Mouse (Mus musculus) CH12.LX (cell line): Measurements from ENCODE around the gene Mtfr1l. TPM values are rescaled to one million over a fixed set of nuclear protein-coding genes. Genes with fewer than 3 reads are reported as not detected.

Source experiments
- DNase-seq: peaks from one replicate; pipeline ENCODE4 v3.0.0-alpha.2; 2013; ENCODE audit errors: extremely low read depth
- H3K27ac ChIP-seq: 2 replicates; pipeline ENCODE4 v1.5.1; 2012; ENCODE audit warnings: low read depth, mild to moderate bottlenecking, control low read depth, moderate library complexity; ENCODE audit not compliant: insufficient read depth
- H3K27me3 ChIP-seq: replicated peaks from 2 replicates; pipeline ENCODE3; 2012; ENCODE audit warnings: inconsistent platforms
- H3K36me3 ChIP-seq, 2 experiments: replicated peaks in 1 of 2; 2 replicates each; pipeline versions ENCODE3 to v1.6.1; 2012; ENCODE audit warnings: inconsistent platforms in 1 of 2, low read length in 1 of 2, mild to moderate bottlenecking in 1 of 2, mixed read lengths in 1 of 2, moderate library complexity in 1 of 2; ENCODE audit not compliant: control insufficient read depth in 1 of 2, insufficient read depth in 1 of 2
- H3K4me1 ChIP-seq, 2 experiments: 2 replicates each; pipeline ENCODE4 v1.6.1; 2012; ENCODE audit warnings: inconsistent platforms in 1 of 2, moderate library complexity in 1 of 2; ENCODE audit not compliant: insufficient read depth in 2 of 2, control insufficient read depth in 1 of 2
- H3K4me2 ChIP-seq: 2 replicates; pipeline ENCODE4 v1.6.1; 2012; ENCODE audit warnings: low read depth, mild to moderate bottlenecking, control low read depth; ENCODE audit not compliant: poor library complexity, insufficient read depth, severe bottlenecking
- H3K4me3 ChIP-seq, 3 experiments: fragments of 150-350 bp in 1 of 3; sonication (generic) in 1 of 3; replicated peaks in 1 of 3; 2 replicates each; pipeline versions ENCODE3 to v1.5.1; 2011 to 2012; ENCODE audit warnings: low read depth in 2 of 3, low read length in 2 of 3, mild to moderate bottlenecking in 2 of 3, moderate library complexity in 2 of 3, control low read depth in 1 of 3, improper control_type of control experiment in 1 of 3, inconsistent platforms in 1 of 3, mixed read lengths in 1 of 3; ENCODE audit not compliant: poor library complexity in 1 of 3
- H3K79me2 ChIP-seq: replicated peaks from 2 replicates; pipeline ENCODE4 v1.6.1; 2012; ENCODE audit warnings: mild to moderate bottlenecking, moderate library complexity; ENCODE audit not compliant: control insufficient read depth, poor library complexity, insufficient read depth, severe bottlenecking; ENCODE audit errors: extremely low read depth
- H3K9ac ChIP-seq: 2 replicates; pipeline ENCODE4 v1.6.1; 2012; ENCODE audit warnings: low read depth, mild to moderate bottlenecking, control low read depth, moderate library complexity; ENCODE audit not compliant: insufficient read depth
- H3K9me3 ChIP-seq: replicated peaks from 2 replicates; pipeline ENCODE3; 2012; ENCODE audit warnings: low read length, inconsistent platforms, mixed read lengths
- BHLHE40 ChIP-seq: IDR thresholded peaks from 2 replicates; pipeline ENCODE4 v1.6.1; 2011; ENCODE audit warnings: mild to moderate bottlenecking, low read depth, low read length, improper control_type of control experiment
- CHD1 ChIP-seq: IDR thresholded peaks from 2 replicates; pipeline ENCODE4 v1.6.1; 2012; ENCODE audit warnings: low read depth, low read length, improper control_type of control experiment, inconsistent platforms
- CHD2 ChIP-seq: IDR thresholded peaks from 2 replicates; pipeline ENCODE4 v1.6.1; 2011; ENCODE audit warnings: low read length, improper control_type of control experiment
- CTCF ChIP-seq, 2 experiments: IDR thresholded peaks in 1 of 2; conservative IDR thresholded peaks in 1 of 2; 2 replicates each; pipeline ENCODE4 v1.5.1; 2011 to 2012; ENCODE audit warnings: low read depth in 2 of 2, low read length in 2 of 2, improper control_type of control experiment in 1 of 2, inconsistent platforms in 1 of 2, mild to moderate bottlenecking in 1 of 2, moderate library complexity in 1 of 2
- E2F4 ChIP-seq: IDR thresholded peaks from 2 replicates; pipeline ENCODE4 v1.6.1; 2011; ENCODE audit warnings: low read depth, low read length, improper control_type of control experiment; ENCODE audit not compliant: insufficient replicate concordance
- ETS1 ChIP-seq: conservative IDR thresholded peaks from 2 replicates; pipeline ENCODE4 v1.6.1; 2012; ENCODE audit warnings: low read depth, mild to moderate bottlenecking, inconsistent platforms, low read length, improper control_type of control experiment, moderate library complexity
- JUN ChIP-seq: IDR thresholded peaks from 2 replicates; pipeline ENCODE4 v1.6.1; 2011; ENCODE audit warnings: low read depth, mild to moderate bottlenecking, low read length, improper control_type of control experiment, moderate library complexity; ENCODE audit not compliant: insufficient read depth
- KAT2A ChIP-seq: IDR thresholded peaks from 2 replicates; pipeline ENCODE4 v1.6.1; 2012; ENCODE audit warnings: low read length, improper control_type of control experiment, inconsistent platforms; ENCODE audit not compliant: insufficient replicate concordance
- MAFK ChIP-seq: IDR thresholded peaks from 2 replicates; pipeline ENCODE4 v1.6.1; 2011; ENCODE audit warnings: low read length, improper control_type of control experiment; ENCODE audit not compliant: insufficient replicate concordance
- MAX ChIP-seq: IDR thresholded peaks from 2 replicates; pipeline ENCODE4 v1.6.1; 2011; ENCODE audit warnings: low read length, improper control_type of control experiment
- MAZ ChIP-seq: IDR thresholded peaks from 2 replicates; pipeline ENCODE4 v1.6.1; 2012; ENCODE audit warnings: low read depth, mild to moderate bottlenecking, inconsistent platforms, low read length, improper control_type of control experiment, moderate library complexity
- MXI1 ChIP-seq: IDR thresholded peaks from 2 replicates; pipeline ENCODE4 v1.6.1; 2011; ENCODE audit warnings: mild to moderate bottlenecking, low read depth, low read length, improper control_type of control experiment
- MYC ChIP-seq: IDR thresholded peaks from 2 replicates; pipeline ENCODE4 v1.6.1; 2011; ENCODE audit warnings: low read depth, mild to moderate bottlenecking, improper control_type of control experiment, low read length
- NRF1 ChIP-seq: IDR thresholded peaks from 2 replicates; pipeline ENCODE4 v1.6.1; 2014; ENCODE audit warnings: low read depth, mild to moderate bottlenecking, inconsistent platforms, low read length, improper control_type of control experiment, moderate library complexity
- PAX5 ChIP-seq: IDR thresholded peaks from 2 replicates; pipeline ENCODE4 v1.6.1; 2012; ENCODE audit warnings: low read length, inconsistent platforms, mixed read lengths
- POLR2A ChIP-seq: IDR thresholded peaks from 2 replicates; pipeline ENCODE4 v1.6.1; 2011; ENCODE audit warnings: low read depth, mild to moderate bottlenecking, improper control_type of control experiment, low read length
- RAD21 ChIP-seq: IDR thresholded peaks from 2 replicates; pipeline ENCODE4 v1.6.1; 2011; ENCODE audit warnings: low read depth, mild to moderate bottlenecking, low read length, improper control_type of control experiment, moderate library complexity
- SIN3A ChIP-seq: IDR thresholded peaks from 2 replicates; pipeline ENCODE4 v1.6.1; 2012; ENCODE audit warnings: low read length, improper control_type of control experiment, inconsistent platforms
- TCF12 ChIP-seq: IDR thresholded peaks from 2 replicates; pipeline ENCODE4 v1.6.1; 2014; ENCODE audit warnings: low read depth, mild to moderate bottlenecking, inconsistent platforms, low read length, improper control_type of control experiment
- ZC3H11A ChIP-seq: IDR thresholded peaks from 2 replicates; pipeline ENCODE4 v1.6.1; 2012; ENCODE audit warnings: low read depth, mild to moderate bottlenecking, inconsistent platforms, low read length, improper control_type of control experiment
- ZKSCAN1 ChIP-seq: IDR thresholded peaks from 2 replicates; pipeline ENCODE4 v1.6.1; 2012; ENCODE audit warnings: low read depth, inconsistent platforms, low read length, improper control_type of control experiment, borderline replicate concordance
- dilution Hi-C: fragments of 300-500 bp; cut with MboI; formaldehyde crosslinking; loops from 2 replicates; pipeline ENCODE4 v1.14.3; 2020; ENCODE audit warnings: low sequenced_read_pairs; ENCODE audit not compliant: extremely low pct_unique_long_range_greater_than_20kb, extremely low pct_ligation_motif_present
- in situ Hi-C: fragments of 300-500 bp; cut with MboI; formaldehyde crosslinking; loops from 3 replicates; pipeline ENCODE4 v1.14.3; 2019; ENCODE audit warnings: low sequenced_read_pairs, low pct_ligation_motif_present, low pct_unique_long_range_greater_than_20kb, mixed read lengths
- polyA plus RNA-seq: library from polyadenylated mRNA; unstranded; fragments of >175 nt; gene quantifications from 2 replicates; pipeline ENCODE4 v1.2.1, GENCODE M21; 2012; ENCODE audit warnings: low read depth; ENCODE audit not compliant: insufficient read length
- total RNA-seq, 2 experiments: library from RNA; depleted of rRNA; stranded (reverse); fragments of 300-350 nt in 1 of 2; fragments of >200 nt in 1 of 2; gene quantifications; 2 replicates each; pipeline ENCODE4 v1.2.3; 2012 to 2014

The Mtfr1l gene
- total and polyA plus RNA-seq, 3 experiments: 16.2 to 36.5 (median 34.0) TPM

GRCm38 (mm10) chr4:134551494-134552316, 16.5 kb upstream of the Mtfr1l start, which contains the start of gene Selenon:
Gene Selenon (minus strand): TSS chr4:134552166.
- Histone ChIP-seq H3K36me3 (no peaks in the 10 kb centered on the region), H3K27ac (no peak within 1 kb of the TSS), H3K4me1 (peaks cover 0 to 8% of the 10 kb centered on the region in 2 experiments; a peak in 1 of 4 replicates), H3K9me3 (peaks cover 16% of the 10 kb centered on the region), H3K27me3 (no peaks in the 10 kb centered on the region), H3K9ac (no peak within 1 kb of the TSS), H3K4me3 (no peak within 1 kb of the TSS), H3K79me2 (no peaks in the 10 kb centered on the region), H3K4me2 (no peak within 1 kb of the TSS)
- dilution Hi-C loops (no loop called here), in situ Hi-C loops (no loop called here)
- no peak for TF ChIP-seq CTCF (conservative IDR thresholded peaks at IDR 0.05 in 1 of 2, IDR thresholded peaks at IDR 0.05 in 1 of 2; ENCODE audit: low read depth in 2 of 2, low read length in 2 of 2)
- TF ChIP-seq MYC: no peak
- no peak for TF ChIP-seq CHD1
- TF ChIP-seq JUN: no peak
- no peak for TF ChIP-seq CHD2
- no peak for TF ChIP-seq ZC3H11A
- TF ChIP-seq TCF12: no peak
- no peak for TF ChIP-seq MAFK
- no peak for TF ChIP-seq NRF1
- no peak for TF ChIP-seq SIN3A
- TF ChIP-seq MXI1: no peak
- no peak for TF ChIP-seq POLR2A
- no peak for TF ChIP-seq KAT2A
- TF ChIP-seq E2F4: no peak
- TF ChIP-seq BHLHE40: no peak
- no peak for TF ChIP-seq ZKSCAN1
- no peak for TF ChIP-seq ETS1
- TF ChIP-seq MAX: no peak
- no peak for TF ChIP-seq MAZ
- TF ChIP-seq PAX5: no peak
- no peak for DNase-seq

- dilution Hi-C loops: no loop called here
Measured at GRCm38 (mm10) chr4:134549899-134550298, 14.7 kb upstream of the Mtfr1l start.

More at GRCm38 (mm10) chr4:134549899-134550298, 14.7 kb upstream of the Mtfr1l start:
- H3K9ac ChIP-seq: no peak overlapping the region
- H3K27me3 ChIP-seq: no peaks in the 10 kb centered on the region
- DNase-seq: no peak
- H3K79me2 ChIP-seq: no peaks in the 10 kb centered on the region
- in situ Hi-C loops: loop anchor here (10.0 kb wide), 1 partner anchor 245 kb away; no protein-coding TSS in a partner anchor
- peaks cover 16% of the 10 kb centered on the region for H3K9me3 ChIP-seq
- no peak overlapping the region for H3K4me2 ChIP-seq
- H3K27ac ChIP-seq: no peak overlapping the region
- peaks cover 0 to 8% of the 10 kb centered on the region in 2 experiments; a peak in 1 of 4 replicates for H3K4me1 ChIP-seq
- TF ChIP-seq JUN: no peak
- TF ChIP-seq E2F4: no peak
- 0 out of 4 replicates have a peak, but pooled peaks of 1 of the 2 experiments have one; percentile 5 for TF ChIP-seq CTCF (conservative IDR thresholded peaks at IDR 0.05 in 1 of 2, IDR thresholded peaks at IDR 0.05 in 1 of 2; ENCODE audit: low read depth in 2 of 2, low read length in 2 of 2)
- TF ChIP-seq POLR2A: no peak
- no peak for TF ChIP-seq RAD21
- no peak for TF ChIP-seq CHD1
- TF ChIP-seq, all 38 proteins: peak for 1
- no peak overlapping the region for H3K4me3 ChIP-seq
- H3K36me3 ChIP-seq: no peaks in the 10 kb centered on the region
